Mouse (Mus musculus) spleen, adult 10 weeks (tissue): ENCODE data around the gene Cdk7. TPM values are rescaled to one million over a fixed set of nuclear protein-coding genes. Genes with fewer than 3 reads are reported as not detected.

Experiments used
- polyA plus RNA-seq: library from polyadenylated mRNA; stranded (reverse); fragments of 350-450 nt; fragmentation: Illumina TruSeq; extraction: RNeasy Lipid Tissue Mini Kit (QIAGEN cat#74804); gene quantifications from one replicate; pipeline ENCODE4 v1.2.3, GENCODE M21; 2015; ENCODE audit warnings: low replicate concordance; ENCODE audit not compliant: insufficient read depth

Cdk7 gene
- polyA plus RNA-seq, result 43.5 TPM

DNA sequence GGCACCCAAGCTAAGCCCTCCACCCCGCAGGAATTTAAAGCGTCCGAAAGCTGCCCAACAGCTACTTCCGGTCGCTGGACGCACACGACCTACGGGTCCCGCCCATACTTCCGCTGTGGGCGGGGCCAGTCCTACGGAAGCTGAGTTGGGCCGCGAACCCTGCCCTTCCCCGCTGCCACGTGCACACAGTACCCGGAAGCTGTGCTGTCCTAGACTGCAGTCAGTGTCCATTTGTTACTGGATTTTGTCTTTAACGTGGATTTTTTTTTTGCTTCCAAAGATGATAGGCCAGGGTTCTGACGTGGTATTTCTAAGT is at the start of gene Cdk7:
Gene Cdk7 (minus strand): TSS at position 79 of the 316 bp plus-strand sequence.

DNA sequence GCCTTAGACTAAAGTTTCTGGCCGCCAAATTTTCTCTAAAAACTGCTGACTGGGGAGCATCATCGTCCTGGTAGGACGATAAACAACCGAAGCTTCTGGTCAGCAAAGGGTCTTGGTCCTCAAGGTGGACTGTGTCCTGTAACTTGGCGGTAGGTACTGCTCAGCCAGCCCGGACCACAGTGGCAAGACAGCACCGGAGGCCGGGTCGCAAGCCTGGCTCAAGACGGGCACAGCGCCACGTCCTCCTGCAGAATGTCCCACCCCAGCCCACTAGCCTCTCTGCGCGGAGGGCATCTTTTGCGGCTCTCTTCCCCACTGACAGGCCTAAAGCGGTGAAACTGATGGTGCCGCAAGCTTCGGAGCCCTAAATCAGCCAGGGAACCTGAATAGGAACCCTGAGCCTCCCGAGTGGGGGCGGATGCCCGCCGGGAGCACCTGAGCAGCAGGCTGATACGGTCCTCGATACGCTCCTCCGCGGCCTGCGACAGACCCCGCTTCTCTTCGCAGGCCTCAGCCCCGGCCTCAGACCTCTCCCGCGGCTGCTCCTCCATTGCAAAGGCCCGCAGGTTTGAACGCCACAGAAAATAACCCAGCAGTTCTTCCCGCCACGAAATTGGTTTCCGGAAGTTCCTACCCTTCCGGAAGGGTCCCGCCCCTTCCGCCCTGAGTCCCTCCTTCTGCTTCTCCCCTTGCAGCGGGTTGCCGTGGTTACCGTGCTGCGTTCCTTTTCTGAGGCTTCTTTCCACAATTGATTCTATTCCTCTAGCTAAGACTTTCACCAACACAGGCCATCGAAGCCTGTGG is 44.7 kb upstream of the Cdk7 start, which contains the start of gene Cenph:
Gene Cenph (minus strand): TSS at position 648 of the 804 bp plus-strand sequence.

DNA sequence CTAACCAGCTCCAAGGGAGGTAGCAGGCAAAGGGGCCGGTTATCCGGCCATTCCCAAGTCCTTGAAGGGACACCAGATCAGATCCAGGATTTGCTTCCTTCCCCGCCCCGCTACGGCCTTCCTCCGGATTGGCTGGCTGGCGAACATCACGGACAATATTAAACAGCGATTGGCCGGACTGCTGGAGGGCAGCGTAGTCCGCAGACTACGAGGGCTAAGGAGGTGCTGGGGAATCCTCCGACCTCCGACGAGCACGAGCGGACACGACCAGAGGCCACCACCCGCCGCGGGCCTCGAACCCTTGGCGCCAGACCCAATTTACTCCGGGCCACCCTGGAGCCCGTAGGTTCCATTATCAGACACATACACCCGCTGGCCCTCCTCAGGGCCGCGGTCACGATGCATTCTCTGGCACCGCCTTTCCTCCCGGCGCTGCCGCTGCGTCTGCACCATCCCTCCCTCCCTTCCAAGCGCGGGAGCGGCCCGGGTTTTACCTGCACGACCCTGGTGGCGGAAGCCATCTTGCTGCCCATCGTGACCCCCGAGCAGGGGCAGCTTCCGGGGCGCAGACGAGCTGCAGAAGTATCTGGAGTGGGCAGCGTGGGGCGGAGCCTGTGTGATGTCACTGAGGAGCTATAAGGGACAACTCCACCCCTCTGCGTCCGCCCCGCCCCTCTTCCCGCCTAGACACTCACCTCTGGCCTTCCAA is 13.5 kb upstream of the Cdk7 start, which contains the start of gene Mrps36:
Gene Mrps36 (minus strand): TSS at position 624 of the 709 bp plus-strand sequence.

DNA sequence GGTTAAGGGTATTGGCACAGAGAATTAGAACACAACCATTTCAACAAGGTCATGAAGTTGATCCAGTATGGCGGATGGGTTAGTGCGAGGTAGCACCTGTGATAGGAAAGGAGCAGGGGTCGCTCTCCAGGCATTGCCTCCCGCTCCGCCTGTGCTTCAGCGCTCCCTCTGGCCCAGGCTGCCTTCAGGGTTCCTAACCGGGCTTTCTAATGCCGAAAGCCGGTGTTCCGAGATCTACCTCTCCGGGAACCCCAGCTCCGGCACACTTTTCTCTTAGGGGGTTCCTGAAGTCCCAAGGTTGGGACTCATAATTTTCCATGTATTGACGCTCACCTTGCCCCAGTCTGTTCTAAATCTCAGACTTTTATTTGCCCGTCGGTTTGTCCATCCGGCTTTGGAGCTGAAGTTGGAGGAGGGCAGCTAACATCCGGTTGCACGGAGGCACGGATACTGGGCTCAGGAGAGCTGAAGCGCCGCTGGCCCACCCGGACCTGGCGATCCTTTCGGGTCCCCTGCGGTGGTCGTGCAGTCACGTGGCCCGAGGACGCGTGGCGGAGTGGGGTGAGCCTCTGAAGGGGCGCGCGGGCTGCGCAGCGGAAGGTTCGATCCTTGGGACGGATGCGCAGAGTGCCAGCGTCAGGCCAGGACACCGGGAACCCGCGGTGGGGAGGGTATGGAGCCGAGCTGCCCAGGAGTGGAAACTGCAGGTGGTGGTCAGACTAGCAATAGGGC is 61.3 kb downstream of the Cdk7 start, which contains the start of gene Ccdc125:
Gene Ccdc125 (plus strand): TSS at position 427 of the 732 bp plus-strand sequence.

Other genes starting within 250 kb of the Cdk7 start
- gene Gtf2h2, start 238.4 kb downstream of the Cdk7 start, polyA plus RNA-seq, result 74.5 TPM
- gene Ocln, start 178.2 kb downstream of the Cdk7 start, polyA plus RNA-seq, result 0.15 TPM
- gene Marveld2, start 114.0 kb downstream of the Cdk7 start, polyA plus RNA-seq, result 7.9 TPM
- gene Ak6, start 80.0 kb downstream of the Cdk7 start, polyA plus RNA-seq, result 157 TPM
- 34.2 TPM for gene Rad17, start 79.9 kb downstream of the Cdk7 start, polyA plus RNA-seq
- gene Taf9, start 79.4 kb downstream of the Cdk7 start, polyA plus RNA-seq, result 9.8 TPM
- 22.3 TPM for gene Ccdc125, start 61.2 kb downstream of the Cdk7 start, polyA plus RNA-seq
- 59.7 TPM for gene Mrps36, start 13.7 kb upstream of the Cdk7 start, polyA plus RNA-seq
- gene Cenph, start 45.0 kb upstream of the Cdk7 start, polyA plus RNA-seq, result 8.2 TPM
- 24.0 TPM for gene Ccnb1, start 55.6 kb upstream of the Cdk7 start, polyA plus RNA-seq
- 96.8 TPM for gene Slc30a5, start 102.5 kb upstream of the Cdk7 start, polyA plus RNA-seq